28 mouse cellular contexts compared by ENCODE assay signal in genomic region chr6:116369811-116370210, GRCm38 (mm10). TPM values are rescaled to one million over a fixed set of nuclear protein-coding genes. Genes with fewer than 3 reads are reported as not detected.
DNase-seq lines count a peak whose midpoint lies in the region; ATAC-seq and TF ChIP-seq lines count a peak whose summit lies in the region.
"Had no signal": no experiment of that assay in that cellular context is flagged by ENCODE, and none has a peak within 500 bp of the region (broad histone marks: within the 10 kb centered on the region; RNA-seq: fewer than 3 reads in every experiment).

No protein-coding gene starts in this region.

- no peaks in the 10 kb centered on the region for H3K9me3 ChIP-seq in liver, embryonic 13.5 days (replicated peaks)
- no peaks in the 10 kb centered on the region for H3K9me3 ChIP-seq in intestine, embryonic 16.5 days (ENCODE audit: control insufficient read depth, low read length)
- no peaks in the 10 kb centered on the region for H3K9me3 ChIP-seq in liver, postnatal 0 days (ENCODE audit: low read length)
- H3K9me3 ChIP-seq in forebrain, embryonic 15.5 days: no peaks in the 10 kb centered on the region
- H3K9me3 ChIP-seq: forebrain, embryonic 12.5 days; hindbrain, embryonic 10.5 days; hindbrain, embryonic 15.5 days; limb, embryonic 13.5 days; midbrain, embryonic 13.5 days; neural tube, embryonic 13.5 days had no signal

- ATAC-seq in liver, embryonic 13.5 days (ENCODE audit: low read depth): peak; percentile 13
- ATAC-seq in intestine, embryonic 16.5 days: peak; percentile 83
- ATAC-seq in liver, postnatal 0 days: no peak
- ATAC-seq in forebrain, embryonic 15.5 days (replicated peaks): no peak
- ATAC-seq: CD4-positive, CD25-positive, alpha-beta regulatory T cell, adult 4 months; inflammation-experienced regulatory T-cells, adult 6 months had no signal

- H3K27me3 ChIP-seq in liver, embryonic 13.5 days: no peaks in the 10 kb centered on the region
- no peaks in the 10 kb centered on the region for H3K27me3 ChIP-seq in intestine, embryonic 16.5 days (replicated peaks; ENCODE audit: control insufficient read depth, insufficient read depth, low read length)
- no peaks in the 10 kb centered on the region for H3K27me3 ChIP-seq in liver, postnatal 0 days (ENCODE audit: insufficient read depth, low read length)
- H3K27me3 ChIP-seq in forebrain, embryonic 15.5 days: no peaks in the 10 kb centered on the region
- H3K27me3 ChIP-seq: forebrain, embryonic 12.5 days; heart, embryonic 13.5 days; hindbrain, embryonic 15.5 days; limb, embryonic 13.5 days; midbrain, embryonic 13.5 days; neural tube, embryonic 13.5 days had no signal

- no peak for DNase-seq in liver, embryonic 13.5 days
- DNase-seq in liver: no peak
- DNase-seq in liver, postnatal 0 days: no peak
- DNase-seq in layer of hippocampus, postnatal 10 days (ENCODE audit: low spot score in 2 of 2): no peak
- DNase-seq in thymus, postnatal 14 days: no peak
- DNase-seq: adrenal gland, postnatal 14 days; cerebellum, adult 9-10 months; cerebellum, postnatal 36 days; gastrocnemius, postnatal 36 days; heart, postnatal 10 days; kidney, adult 8-10 months; kidney, postnatal 10 days; layer of hippocampus, adult 9-11 months; lung, adult 2 months; lung, postnatal 10 days; right cerebral cortex, postnatal 4 days had no signal

- peak overlapping the region; percentile 95 for H3K27ac ChIP-seq in liver, embryonic 13.5 days
- peak overlapping the region; percentile 21; the same call in 1 of the 2 replicates for H3K27ac ChIP-seq in intestine, embryonic 16.5 days (ENCODE audit: low read length)
- H3K27ac ChIP-seq in liver, postnatal 0 days (ENCODE audit: low read depth): peak overlapping the region; percentile 64
- H3K27ac ChIP-seq in forebrain, embryonic 15.5 days (replicated peaks): no peak overlapping the region
- H3K27ac ChIP-seq: forebrain, embryonic 12.5 days; heart, embryonic 13.5 days; hindbrain, embryonic 10.5 days; hindbrain, embryonic 15.5 days; limb, embryonic 13.5 days; macrophage; midbrain, embryonic 13.5 days; neural tube, embryonic 13.5 days had no signal

- H3K4me1 ChIP-seq in liver, embryonic 13.5 days (replicated peaks): peaks cover 78% of the 10 kb centered on the region
- H3K4me1 ChIP-seq in intestine, embryonic 16.5 days (ENCODE audit: control insufficient read depth, insufficient read depth, low read length): peaks cover 12% of the 10 kb centered on the region
- peaks cover 34% of the 10 kb centered on the region for H3K4me1 ChIP-seq in liver, postnatal 0 days (ENCODE audit: insufficient read depth)
- H3K4me1 ChIP-seq in forebrain, embryonic 15.5 days: no peaks in the 10 kb centered on the region
- H3K4me1 ChIP-seq: forebrain, embryonic 12.5 days; hindbrain, embryonic 15.5 days had no signal

- no peak for TF ChIP-seq EP300 in liver, postnatal 0 days (IDR thresholded peaks at IDR 0.05; ENCODE audit: low read depth)

- H3K4me3 ChIP-seq in liver, embryonic 13.5 days (replicated peaks): peak overlapping the region; percentile 40
- no peak overlapping the region for H3K4me3 ChIP-seq in intestine, embryonic 16.5 days (ENCODE audit: low read length)
- H3K4me3 ChIP-seq in liver, postnatal 0 days (ENCODE audit: low read depth, low read length): no peak overlapping the region
- no peak overlapping the region for H3K4me3 ChIP-seq in forebrain, embryonic 15.5 days
- H3K4me3 ChIP-seq: forebrain, embryonic 12.5 days; heart, embryonic 13.5 days; hindbrain, embryonic 10.5 days; hindbrain, embryonic 15.5 days; limb, embryonic 13.5 days; midbrain, embryonic 13.5 days; neural tube, embryonic 13.5 days had no signal

- peak overlapping the region; percentile 65 for H3K9ac ChIP-seq in liver, embryonic 13.5 days
- H3K9ac ChIP-seq in intestine, embryonic 16.5 days (ENCODE audit: low read depth, low read length): no peak overlapping the region
- 0 out of 2 replicates have a peak overlapping the region, but pooled peaks have one; percentile 17 for H3K9ac ChIP-seq in liver, postnatal 0 days (replicated peaks)
- no peak overlapping the region for H3K9ac ChIP-seq in forebrain, embryonic 15.5 days (replicated peaks)
- H3K9ac ChIP-seq: forebrain, embryonic 12.5 days; heart, embryonic 13.5 days; hindbrain, embryonic 15.5 days; limb, embryonic 13.5 days; midbrain, embryonic 13.5 days; neural tube, embryonic 13.5 days had no signal

- TF ChIP-seq CTCF in liver, postnatal 0 days (IDR thresholded peaks at IDR 0.05; ENCODE audit: low read depth): no peak

- 53% methylated on average over 1 of the region's 1 CpGs for WGBS in liver, embryonic 13.5 days (ENCODE audit: insufficient replicate concordance)
- 68% methylated on average over 1 of the region's 1 CpGs for WGBS in intestine, embryonic 16.5 days
- WGBS in liver, postnatal 0 days (ENCODE audit: insufficient replicate concordance): 67% methylated on average over 1 of the region's 1 CpGs
- WGBS in forebrain, embryonic 15.5 days: 100% methylated on average over 1 of the region's 1 CpGs

- peaks cover 36% of the 10 kb centered on the region for H3K36me3 ChIP-seq in liver, embryonic 13.5 days
- H3K36me3 ChIP-seq in intestine, embryonic 16.5 days (ENCODE audit: control insufficient read depth, insufficient read depth, low read length): no peaks in the 10 kb centered on the region
- H3K36me3 ChIP-seq in liver, postnatal 0 days (replicated peaks; ENCODE audit: insufficient read depth, low read length): peaks cover 12% of the 10 kb centered on the region
- no peaks in the 10 kb centered on the region for H3K36me3 ChIP-seq in forebrain, embryonic 15.5 days
- H3K36me3 ChIP-seq: forebrain, embryonic 12.5 days; heart, embryonic 13.5 days; hindbrain, embryonic 10.5 days; hindbrain, embryonic 15.5 days; limb, embryonic 13.5 days; midbrain, embryonic 13.5 days; neural tube, embryonic 13.5 days had no signal

- peak overlapping the region; percentile 68 for H3K4me2 ChIP-seq in liver, embryonic 13.5 days
- H3K4me2 ChIP-seq in intestine, embryonic 16.5 days (ENCODE audit: low read depth, low read length): no peak overlapping the region
- H3K4me2 ChIP-seq in liver, postnatal 0 days (ENCODE audit: low read depth, low read length): peak overlapping the region; percentile 52
- no peak overlapping the region for H3K4me2 ChIP-seq in forebrain, embryonic 15.5 days (replicated peaks)
- H3K4me2 ChIP-seq: forebrain, embryonic 12.5 days; heart, embryonic 13.5 days; hindbrain, embryonic 15.5 days; limb, embryonic 13.5 days; midbrain, embryonic 13.5 days; neural tube, embryonic 13.5 days had no signal

RNA-seq across cellular contexts. Expression of gene March8, which starts 32.0 kb away (rescaled TPM):
- 76.9 and 92.7 TPM in 2 replicates for polyA plus RNA-seq in liver, embryonic 13.5 days (2015; fragmentation: Nextera tagmentation; extraction: Ambion mirVana)
- 29.9 and 33.0 TPM in 2 replicates for polyA plus RNA-seq in intestine, embryonic 16.5 days (2015; fragmentation: Nextera tagmentation; extraction: Ambion mirVana)
- 36.4 and 40.5 TPM in 2 replicates for polyA plus RNA-seq in liver, postnatal 0 days (2015; fragmentation: Nextera tagmentation; extraction: Ambion mirVana)
- 10 to 100 TPM; 63.2 to 66.3 TPM for total RNA-seq in layer of hippocampus, postnatal 10 days (2021)
- polyA plus RNA-seq in forebrain, embryonic 15.5 days (2015; fragmentation: Nextera tagmentation; extraction: Ambion mirVana): 52.3 and 55.7 TPM in 2 replicates

Comparison
In these comparisons a context has a peak if more than half of its experiments do, and no peak if none do; other contexts are left out.
1. ATAC-seq: peak in liver, embryonic 13.5 days (single experiment) and intestine, embryonic 16.5 days (single experiment); none in liver, postnatal 0 days (single experiment) and forebrain, embryonic 15.5 days (single experiment).
2. H3K4me2 ChIP-seq: peak in liver, embryonic 13.5 days (single experiment) and liver, postnatal 0 days (single experiment); none in intestine, embryonic 16.5 days (single experiment) and forebrain, embryonic 15.5 days (single experiment).
3. H3K9ac ChIP-seq: peak in liver, embryonic 13.5 days (single experiment) and liver, postnatal 0 days (single experiment); none in intestine, embryonic 16.5 days (single experiment) and forebrain, embryonic 15.5 days (single experiment).